13 mouse cellular contexts compared by ENCODE assay signal in genomic region chr10:64268156-64268555, GRCm38 (mm10).
DNase-seq lines count a peak whose midpoint lies in the region.
"Had no signal": no experiment of that assay in that cellular context is flagged by ENCODE, and none has a peak within 500 bp of the region (broad histone marks: within the 10 kb centered on the region; RNA-seq: fewer than 3 reads in every experiment).

No protein-coding gene starts in this region.

- DNase-seq in layer of hippocampus, adult 18-20 months (ENCODE audit: low spot score in 2 of 2), result peak; percentile 2 to 32
- no peak for DNase-seq in layer of hippocampus, adult 11-12 months (ENCODE audit: low spot score)
- DNase-seq in right cerebral cortex, adult 18-20 months, result peak; percentile 39
- DNase-seq in right cerebral cortex, postnatal 14 days, result no peak
- DNase-seq in frontal cortex, postnatal 14 days (ENCODE audit: low spot score in 2 of 2), result peak; percentile 10 to 20
- DNase-seq in c-Kit-positive CD71-positive TER-119-positive erythroid progenitor cells, embryonic 14.5 days (ENCODE audit: low spot score), result no peak
- no peak for DNase-seq in urinary bladder, postnatal 10 days (ENCODE audit: low spot score)
- DNase-seq: adrenal gland, postnatal 25 days; B cell, adult 2 months; cerebellum, adult 8-10 months; gastrocnemius, postnatal 36 days; lung, adult 2 months; spleen, adult 18-20 months had no signal

Comparison
In these comparisons a context has a peak if more than half of its experiments do, and no peak if none do; other contexts are left out.
1. DNase-seq: peak in layer of hippocampus, adult 18-20 months (2 of 2), right cerebral cortex, adult 18-20 months (single experiment) and frontal cortex, postnatal 14 days (2 of 2); none in layer of hippocampus, adult 11-12 months (single experiment), right cerebral cortex, postnatal 14 days (single experiment), c-Kit-positive CD71-positive TER-119-positive erythroid progenitor cells, embryonic 14.5 days (single experiment) and urinary bladder, postnatal 10 days (single experiment).